Mouse (Mus musculus) C2C12 (cell line): Measurements from ENCODE around the gene Cyp2c40. TPM values are rescaled to one million over a fixed set of nuclear protein-coding genes. Genes with fewer than 3 reads are reported as not detected.
"Not testable (repeated sequence)": the region's sequence is repeated elsewhere in the genome, so short reads cannot be mapped to it uniquely, and the experiment has no call there.

Experiments
- H3K27me3 ChIP-seq: one replicate; pipeline ENCODE4 v1.6.1; 2011; ENCODE audit not compliant: control insufficient read depth, insufficient read depth, insufficient read length
- H3K36me3 ChIP-seq: one replicate; pipeline ENCODE4 v1.6.1; 2011; ENCODE audit not compliant: control insufficient read depth, insufficient read depth
- H3K4me3 ChIP-seq: one replicate; pipeline ENCODE4 v1.5.1; 2011; ENCODE audit warnings: mild to moderate bottlenecking, control low read depth; ENCODE audit not compliant: poor library complexity, insufficient read depth, severe bottlenecking
- H3K79me2 ChIP-seq: one replicate; pipeline ENCODE4 v1.6.1; 2011; ENCODE audit not compliant: control insufficient read depth, insufficient read depth
- H3K79me3 ChIP-seq: one replicate; pipeline ENCODE4 v1.6.1; 2011; ENCODE audit warnings: low read depth, control low read depth
- H3ac ChIP-seq: one replicate; pipeline ENCODE3; 2011; ENCODE audit warnings: low read depth; ENCODE audit not compliant: control insufficient read depth, insufficient read length
- CEBPB ChIP-seq: IDR thresholded peaks from one replicate; pipeline ENCODE4 v1.6.1; 2011; ENCODE audit warnings: low read depth, mild to moderate bottlenecking, control low read depth, moderate library complexity
- CTCF ChIP-seq: IDR thresholded peaks from one replicate; pipeline ENCODE4 v1.5.1; 2011; ENCODE audit not compliant: control insufficient read depth, insufficient read depth, insufficient read length
- FOSL1 ChIP-seq: IDR thresholded peaks from one replicate; pipeline ENCODE4 v1.8.0; 2011; ENCODE audit warnings: mild to moderate bottlenecking, low read length; ENCODE audit not compliant: poor library complexity, insufficient read depth, severe bottlenecking
- MAX ChIP-seq: IDR thresholded peaks from one replicate; pipeline ENCODE4 v1.6.1; 2011; ENCODE audit warnings: mild to moderate bottlenecking, control low read depth
- MYOD1 ChIP-seq: IDR thresholded peaks from one replicate; pipeline ENCODE4 v1.6.1; 2011; ENCODE audit warnings: low read depth; ENCODE audit not compliant: control insufficient read depth, insufficient read length
- MYOG ChIP-seq: IDR thresholded peaks from one replicate; pipeline ENCODE4 v1.6.1; 2011; ENCODE audit not compliant: control insufficient read depth, insufficient read length; ENCODE audit errors: extremely low read depth
- USF1 ChIP-seq: IDR thresholded peaks from one replicate; pipeline ENCODE4 v1.6.1; 2011; ENCODE audit warnings: low read depth, mild to moderate bottlenecking, control low read depth, moderate library complexity
- long read RNA-seq, 2 experiments: library from polyadenylated mRNA; unstranded; transcript quantifications; one replicate each; pipeline ENCODE4 v2.0.0; 2019 to 2020
- polyA plus RNA-seq: library from polyadenylated mRNA; unstranded; fragments of >200 nt; fragmentation: generic; extraction: Trizol; gene quantifications from one replicate; pipeline ENCODE4 v1.2.1, GENCODE M21; 2012; ENCODE audit warnings: missing spikeins

Gene Cyp2c40
- not detected for polyA plus RNA-seq
- long read RNA-seq, experiment 1, result 0 reads
- long read RNA-seq, experiment 2, result 0 reads

DNA sequence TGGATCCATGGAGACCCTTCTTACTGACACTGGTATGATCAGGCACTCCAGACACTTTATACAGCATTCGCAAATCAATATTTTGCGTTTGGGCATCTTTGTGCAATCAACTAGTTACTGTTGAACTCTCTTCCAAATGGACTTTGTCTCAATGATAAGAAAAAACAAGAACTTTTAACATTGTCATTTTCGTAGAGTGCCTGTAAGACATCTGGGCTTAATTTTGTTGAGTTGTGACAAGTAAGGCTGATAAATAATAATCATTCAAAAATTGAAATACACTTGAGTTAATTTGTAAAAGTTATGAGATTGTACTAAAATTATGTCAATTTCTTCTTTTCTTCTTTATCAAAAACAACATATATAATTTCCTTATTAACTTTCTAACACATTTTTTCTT lies at the start of gene Cyp2c40:
Cyp2c40 (minus strand) TSS at position 101 of the 400 bp plus-strand sequence.
- H3ac ChIP-seq, H3K36me3 ChIP-seq, H3K4me3 ChIP-seq, H3K79me2 ChIP-seq, H3K27me3 ChIP-seq, H3K79me3 ChIP-seq: not testable (repeated sequence)

DNA sequence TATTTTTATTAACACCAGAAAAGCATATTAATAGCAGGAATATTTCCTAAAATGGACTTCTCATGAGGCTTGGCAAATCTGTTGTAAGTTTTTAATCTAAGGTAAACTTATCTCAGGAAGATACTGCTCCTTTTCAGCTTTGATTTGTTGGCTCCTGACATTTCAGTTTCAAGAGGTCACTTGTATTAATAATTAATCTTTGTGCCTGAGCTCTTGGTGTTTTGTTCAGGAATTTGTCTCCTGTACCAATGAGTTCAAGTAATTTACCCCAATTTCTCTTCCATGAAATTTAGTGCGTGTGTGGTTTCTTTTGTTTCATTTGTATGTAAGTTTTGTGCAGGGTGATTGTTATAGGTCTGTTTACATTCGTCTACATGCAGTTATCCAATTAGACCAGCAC lies 8.3 kb upstream of the Cyp2c40 start:
- not testable (repeated sequence) for H3K4me3 ChIP-seq, H3ac ChIP-seq, H3K79me2 ChIP-seq, H3K79me3 ChIP-seq, H3K36me3 ChIP-seq, H3K27me3 ChIP-seq

DNA sequence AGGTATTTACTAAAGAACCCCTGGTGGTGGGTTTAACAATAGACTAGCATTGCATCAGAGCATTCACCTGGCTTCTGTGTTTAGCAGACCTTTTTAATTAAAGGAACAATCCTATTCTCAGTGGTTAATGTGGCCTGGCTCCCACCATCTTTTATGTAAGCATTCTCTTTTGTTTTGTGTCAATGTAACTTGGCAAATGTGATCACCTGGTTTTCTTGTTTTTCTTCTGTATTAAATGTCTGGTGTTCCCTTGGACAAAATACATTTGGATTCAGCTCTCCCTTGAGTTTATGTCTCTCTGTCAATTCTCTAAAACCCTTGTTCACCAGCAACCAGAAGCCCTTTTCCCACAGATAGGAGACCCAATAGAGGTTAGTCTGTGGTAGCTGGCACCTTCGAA lies 3.8 kb upstream of the Cyp2c40 start:
- H3K79me2 ChIP-seq, H3K79me3 ChIP-seq, H3K27me3 ChIP-seq, H3K36me3 ChIP-seq, H3K4me3 ChIP-seq, H3ac ChIP-seq: not testable (repeated sequence)

DNA sequence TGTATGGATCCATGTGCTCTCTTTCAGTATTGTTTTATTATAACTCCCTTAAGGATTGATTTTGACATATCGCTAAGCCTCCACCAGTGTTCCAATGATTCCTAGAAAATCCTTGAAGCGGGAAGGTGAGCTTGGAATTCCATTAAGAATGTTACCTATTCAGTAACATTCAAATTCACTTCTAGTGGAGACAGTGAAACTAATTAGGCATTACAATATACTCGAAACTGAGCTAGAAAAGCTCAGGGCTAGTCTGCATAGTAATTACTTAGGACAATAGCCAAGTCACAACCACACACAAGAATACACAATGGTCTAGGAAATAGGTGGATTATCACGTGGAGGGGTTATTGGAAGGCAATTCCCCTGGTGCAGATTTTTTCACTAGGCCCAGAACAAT lies 3.4 kb upstream of the Cyp2c40 start:
- H3K27me3 ChIP-seq, H3K79me2 ChIP-seq, H3ac ChIP-seq, H3K79me3 ChIP-seq, H3K4me3 ChIP-seq, H3K36me3 ChIP-seq: not testable (repeated sequence)

DNA sequence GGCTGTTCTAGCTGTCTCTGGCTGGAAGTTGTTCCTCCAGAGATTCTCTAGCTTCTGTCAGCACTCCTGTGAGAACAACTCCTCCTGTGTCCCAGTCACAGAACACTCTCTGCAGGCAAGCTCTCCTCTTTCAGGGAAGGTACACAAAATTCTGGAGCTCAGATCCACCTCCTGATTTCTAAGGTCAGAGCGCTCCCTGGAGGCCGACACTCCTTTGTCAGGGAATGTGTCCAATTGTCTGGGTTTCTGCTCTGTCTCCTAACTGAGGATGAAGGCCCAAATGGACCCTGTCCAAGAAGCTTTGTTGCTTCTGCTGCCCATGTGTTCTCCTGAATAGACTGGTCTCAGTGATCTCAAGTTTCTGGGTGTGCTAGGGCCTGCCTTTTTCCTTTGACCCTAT lies 27.2 kb downstream of the Cyp2c40 start:
- not testable (repeated sequence) for H3ac ChIP-seq, H3K4me3 ChIP-seq, H3K36me3 ChIP-seq, H3K79me3 ChIP-seq, H3K27me3 ChIP-seq, H3K79me2 ChIP-seq

DNA sequence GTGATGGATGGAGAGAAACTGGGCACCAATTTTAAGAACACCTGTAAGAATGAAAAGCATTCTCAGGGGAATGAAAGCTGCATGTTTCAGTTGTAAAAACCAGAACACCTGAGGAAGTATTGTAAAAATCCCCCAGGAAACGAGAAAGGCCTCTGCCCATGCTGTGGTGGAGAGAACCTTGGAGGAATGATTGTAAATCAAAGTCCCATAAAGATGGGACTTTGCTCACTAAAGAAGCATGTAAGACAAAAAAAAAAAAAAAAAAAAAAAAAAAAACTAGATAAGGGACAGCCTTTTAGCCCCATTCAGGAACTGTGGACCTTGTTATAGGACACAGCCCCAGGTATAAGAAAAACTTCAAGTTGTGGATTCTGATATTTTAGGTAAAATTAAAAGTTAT lies 67.3 kb downstream of the Cyp2c40 start:
- TF ChIP-seq CTCF (no peak), MAX (no peak), MYOG (no peak), FOSL1 (no peak), MYOD1 (no peak), CEBPB (no peak), USF1 (no peak)
- Histone ChIP-seq H3ac (no peak overlapping the region), H3K79me2 (no peaks in the 10 kb centered on the region), H3K36me3 (no peaks in the 10 kb centered on the region), H3K27me3 (no peaks in the 10 kb centered on the region), H3K79me3 (no peaks in the 10 kb centered on the region), H3K4me3 (no peak overlapping the region)

DNA sequence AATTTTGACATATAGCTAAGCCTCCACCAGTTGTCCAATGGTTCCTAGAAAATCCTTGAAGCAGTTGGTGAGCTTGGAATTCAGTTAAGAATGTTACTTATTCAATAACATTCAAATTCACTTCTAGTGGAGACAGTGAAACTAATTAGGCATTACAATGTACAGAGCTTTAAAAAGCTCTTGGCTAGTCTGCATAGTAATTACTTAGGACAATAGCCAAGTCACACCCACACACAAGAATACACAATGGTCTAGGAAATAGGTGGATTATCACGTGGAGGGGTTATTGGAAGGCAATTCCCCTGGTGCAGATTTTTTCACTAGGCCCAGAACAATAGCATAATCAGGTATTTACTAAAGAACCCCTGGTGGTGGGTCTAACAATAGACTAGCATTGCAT lies 68.3 kb downstream of the Cyp2c40 start:
- not testable (repeated sequence) for H3K36me3 ChIP-seq, H3K79me2 ChIP-seq, H3K27me3 ChIP-seq, H3ac ChIP-seq, H3K4me3 ChIP-seq, H3K79me3 ChIP-seq

DNA sequence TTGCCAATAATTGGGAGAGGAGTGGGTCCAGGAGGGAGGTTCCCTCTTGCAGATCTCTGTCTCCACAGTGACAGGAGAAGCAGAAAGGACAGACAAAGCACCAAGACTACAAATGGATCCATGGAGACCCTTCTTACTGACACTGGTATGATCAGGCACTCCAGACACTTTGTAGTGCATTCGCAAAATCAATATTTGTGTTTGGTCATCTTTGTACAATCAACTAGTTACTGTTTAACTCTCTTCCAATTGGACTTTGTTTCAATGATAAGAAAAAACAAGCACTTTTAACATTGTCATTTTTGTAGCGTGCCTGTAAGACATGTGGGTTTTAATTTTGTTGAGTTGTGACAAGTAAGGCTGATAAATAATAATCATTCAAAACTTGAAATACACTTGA lies 71.7 kb downstream of the Cyp2c40 start, which contains the start of gene Cyp2c68:
Cyp2c68 (minus strand) TSS at position 135 of the 400 bp plus-strand sequence.
- Histone ChIP-seq H3K79me2 (no peaks in the 10 kb centered on the region), H3K79me3 (no peaks in the 10 kb centered on the region), H3K27me3 (no peaks in the 10 kb centered on the region), H3ac (no peak within 1 kb of the TSS), H3K4me3 (no peak within 1 kb of the TSS), H3K36me3 (no peaks in the 10 kb centered on the region)
- no peak for TF ChIP-seq CTCF
- TF ChIP-seq MYOG, result no peak
- no peak for TF ChIP-seq CEBPB
- no peak for TF ChIP-seq MYOD1

Other genes with a start within 250 kb of the Cyp2c40 start
- gene Cyp2c67, start 163.8 kb downstream of the Cyp2c40 start, polyA plus RNA-seq, result not detected
- not detected for gene Cyp2c68, start 71.8 kb downstream of the Cyp2c40 start, polyA plus RNA-seq
- gene Cyp2c69, start 74.0 kb upstream of the Cyp2c40 start, polyA plus RNA-seq, result not detected
- gene Cyp2c37, start 179.6 kb upstream of the Cyp2c40 start, polyA plus RNA-seq, result not detected